ENCODE assay signal across 12 mouse cellular contexts in the genomic region with DNA sequence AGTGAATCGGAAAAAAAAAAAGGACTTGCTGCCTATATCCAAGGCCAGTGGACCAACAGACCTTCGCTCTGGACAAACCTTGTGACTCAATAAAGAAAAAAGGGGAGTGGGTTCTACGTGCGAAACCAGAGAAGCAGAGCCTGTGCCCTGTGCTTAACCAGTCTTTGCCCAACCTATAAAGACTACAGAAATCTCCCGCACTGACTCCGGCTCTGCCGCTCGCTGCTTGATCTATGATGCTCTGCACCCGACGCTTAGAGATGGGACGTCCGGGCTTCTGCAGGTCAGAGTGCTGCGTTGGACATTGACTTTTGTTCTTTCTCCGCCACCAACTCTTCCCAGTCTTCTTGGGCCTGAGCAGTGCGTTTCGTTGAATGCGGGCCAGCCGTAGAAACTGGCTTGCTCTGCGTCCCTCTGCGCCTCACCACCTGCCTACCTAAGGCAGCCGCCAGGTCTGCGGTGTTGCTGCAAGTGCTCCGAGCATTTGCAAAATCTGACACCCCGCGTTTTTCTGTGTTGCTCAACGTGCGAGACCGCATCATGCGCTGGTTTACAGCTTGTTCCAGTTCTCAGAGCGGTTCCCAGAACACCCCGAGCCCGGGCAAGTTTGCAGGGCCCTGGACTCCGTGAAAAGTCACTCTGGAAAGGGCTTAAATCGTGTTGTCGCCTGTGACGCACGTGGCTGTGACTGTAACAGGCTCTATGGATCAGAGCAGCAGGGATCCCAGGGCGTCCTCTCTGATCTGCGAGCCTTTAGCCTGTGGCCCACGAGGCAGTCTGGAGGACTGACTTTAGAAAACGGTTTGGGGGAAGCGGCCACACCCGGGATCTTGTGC. TPM values are rescaled to one million over a fixed set of nuclear protein-coding genes. Genes with fewer than 3 reads are reported as not detected.
DNase-seq lines count a peak whose midpoint lies in the region; ATAC-seq and TF ChIP-seq lines count a peak whose summit lies in the region.
"Had no signal": no experiment of that assay in that cellular context is flagged by ENCODE, and none has a peak within 500 bp of the region (broad histone marks: within the 10 kb centered on the region; RNA-seq: fewer than 3 reads in every experiment).

No protein-coding gene starts in this region.

- no peak for TF ChIP-seq EP300 in liver, postnatal 0 days (IDR thresholded peaks at IDR 0.05; ENCODE audit: low read depth)

- 0 out of 2 replicates have a peak, but pooled peaks cover 3% of the 10 kb centered on the region for H3K9me3 ChIP-seq in hindbrain, embryonic 12.5 days (replicated peaks)
- no peaks in the 10 kb centered on the region; the same call in 1 of the 2 replicates for H3K9me3 ChIP-seq in hindbrain, embryonic 16.5 days (ENCODE audit: control insufficient read depth, low read length)
- no peaks in the 10 kb centered on the region for H3K9me3 ChIP-seq in E14TG2a.4 (ENCODE audit: low read length)
- no peaks in the 10 kb centered on the region for H3K9me3 ChIP-seq in limb, embryonic 10.5 days (replicated peaks)
- H3K9me3 ChIP-seq in liver, postnatal 0 days (ENCODE audit: low read length): no peaks in the 10 kb centered on the region

- H3K4me1 ChIP-seq in hindbrain, embryonic 12.5 days: peaks cover 27% of the 10 kb centered on the region
- peaks cover 9% of the 10 kb centered on the region for H3K4me1 ChIP-seq in hindbrain, embryonic 16.5 days (ENCODE audit: control insufficient read depth, insufficient read depth, low read depth, low read length)
- peaks cover 50% of the 10 kb centered on the region for H3K4me1 ChIP-seq in E14TG2a.4 (replicated peaks; ENCODE audit: low read depth, low read length)
- peaks cover 56% of the 10 kb centered on the region for H3K4me1 ChIP-seq in limb, embryonic 10.5 days
- H3K4me1 ChIP-seq in liver, postnatal 0 days (ENCODE audit: insufficient read depth): peaks cover 18% of the 10 kb centered on the region; the same call in 1 of the 2 replicates

- peaks cover 94% of the 10 kb centered on the region for H3K27me3 ChIP-seq in hindbrain, embryonic 12.5 days
- H3K27me3 ChIP-seq in hindbrain, embryonic 16.5 days (replicated peaks; ENCODE audit: control insufficient read depth, insufficient read depth, low read length): peaks cover 63% of the 10 kb centered on the region
- peaks cover 88% of the 10 kb centered on the region for H3K27me3 ChIP-seq in E14TG2a.4 (ENCODE audit: insufficient read depth, low read length)
- peaks cover 100% of the 10 kb centered on the region for H3K27me3 ChIP-seq in limb, embryonic 10.5 days (ENCODE audit: low read depth, poor library complexity, severe bottlenecking)
- H3K27me3 ChIP-seq in liver, postnatal 0 days (ENCODE audit: insufficient read depth, low read length): peaks cover 77% of the 10 kb centered on the region

- TF ChIP-seq CTCF in E14TG2a.4 (conservative IDR thresholded peaks at IDR 0.05; ENCODE audit: low read length): no peak
- TF ChIP-seq CTCF in liver, postnatal 0 days (IDR thresholded peaks at IDR 0.05; ENCODE audit: low read depth): no peak

- WGBS in hindbrain, embryonic 12.5 days: 2% methylated on average over 43 of the region's 43 CpGs
- WGBS in hindbrain, embryonic 16.5 days: 3% methylated on average over 43 of the region's 43 CpGs
- WGBS in limb, embryonic 10.5 days: 1% methylated on average over 43 of the region's 43 CpGs
- 4% methylated on average over 43 of the region's 43 CpGs for WGBS in liver, postnatal 0 days (ENCODE audit: insufficient replicate concordance)

- H3K9ac ChIP-seq in hindbrain, embryonic 12.5 days: peak overlapping the region; percentile 5; the same call in 1 of the 2 replicates
- H3K9ac ChIP-seq in hindbrain, embryonic 16.5 days (ENCODE audit: low read depth, low read length): no peak overlapping the region
- H3K9ac ChIP-seq in liver, postnatal 0 days (replicated peaks): no peak overlapping the region
- H3K9ac ChIP-seq: liver, embryonic 14.5 days had no signal

- H3K36me3 ChIP-seq in hindbrain, embryonic 12.5 days: no peaks in the 10 kb centered on the region
- no peaks in the 10 kb centered on the region for H3K36me3 ChIP-seq in hindbrain, embryonic 16.5 days (ENCODE audit: control insufficient read depth, insufficient read depth, low read length)
- no peaks in the 10 kb centered on the region for H3K36me3 ChIP-seq in E14TG2a.4 (ENCODE audit: insufficient read depth, low read length)
- no peaks in the 10 kb centered on the region for H3K36me3 ChIP-seq in limb, embryonic 10.5 days
- no peaks in the 10 kb centered on the region for H3K36me3 ChIP-seq in liver, postnatal 0 days (replicated peaks; ENCODE audit: insufficient read depth, low read length)
- H3K36me3 ChIP-seq: G1E had no signal

- ATAC-seq in hindbrain, embryonic 12.5 days (ENCODE audit: low FRiP score): no peak
- no peak for ATAC-seq in hindbrain, embryonic 16.5 days
- ATAC-seq in liver, postnatal 0 days: no peak

- peak; percentile 50 for DNase-seq in ZHBTc4 (ENCODE audit: low read depth, low spot score)
- peak; percentile 74 for DNase-seq in limb, embryonic 10.5 days (ENCODE audit: low spot score)
- no peak for DNase-seq in spleen, postnatal 14 days (ENCODE audit: low spot score in 2 of 2)
- no peak for DNase-seq in liver, postnatal 0 days
- DNase-seq: adrenal gland, postnatal 10 days; gastrocnemius, postnatal 14 days; kidney, adult 9 months had no signal

- 0 out of 2 replicates have a peak overlapping the region, but pooled peaks have one; percentile 18 for H3K27ac ChIP-seq in hindbrain, embryonic 12.5 days
- no peak overlapping the region for H3K27ac ChIP-seq in hindbrain, embryonic 16.5 days (ENCODE audit: low read depth, low read length)
- peak overlapping the region; percentile 42; the same call in 1 of the 2 replicates for H3K27ac ChIP-seq in limb, embryonic 10.5 days
- H3K27ac ChIP-seq in liver, postnatal 0 days (ENCODE audit: low read depth): no peak overlapping the region
- H3K27ac ChIP-seq: liver, embryonic 14.5 days had no signal

- peak overlapping the region; percentile 21 for H3K4me3 ChIP-seq in hindbrain, embryonic 12.5 days
- H3K4me3 ChIP-seq in hindbrain, embryonic 16.5 days (ENCODE audit: low read length): no peak overlapping the region
- peak overlapping the region; percentile 30; the same call in 1 of the 2 replicates for H3K4me3 ChIP-seq in E14TG2a.4 (replicated peaks; ENCODE audit: low read length)
- peak overlapping the region; percentile 17; the same call in 1 of the 2 replicates for H3K4me3 ChIP-seq in limb, embryonic 10.5 days
- H3K4me3 ChIP-seq in liver, postnatal 0 days (ENCODE audit: low read depth, low read length): no peak overlapping the region

- H3K4me2 ChIP-seq in hindbrain, embryonic 12.5 days (replicated peaks): peak overlapping the region; percentile 30
- no peak overlapping the region for H3K4me2 ChIP-seq in hindbrain, embryonic 16.5 days (ENCODE audit: low read length)
- no peak overlapping the region for H3K4me2 ChIP-seq in liver, postnatal 0 days (ENCODE audit: low read depth, low read length)

RNA-seq across cellular contexts. Expression of a gene that starts 3.8 kb away (rescaled TPM):
- 12.5 and 15.3 TPM in 2 replicates for polyA plus RNA-seq in hindbrain, embryonic 12.5 days (2016; fragmentation: Nextera tagmentation; extraction: Ambion mirVana)
- 0.36 and 0.51 TPM in 2 replicates for polyA plus RNA-seq in hindbrain, embryonic 16.5 days (2015; fragmentation: Nextera tagmentation; extraction: Ambion mirVana)
- 0.87 and 2.7 TPM in 2 replicates for polyA plus RNA-seq in limb, embryonic 10.5 days (2016; fragmentation: Nextera tagmentation; extraction: Ambion mirVana)
- polyA plus RNA-seq in liver, postnatal 0 days (2015; fragmentation: Nextera tagmentation; extraction: Ambion mirVana): not detected in 2 replicates
- polyA plus RNA-seq: G1E had no signal

Comparison
In these comparisons a context has a peak if more than half of its experiments do, and no peak if none do; other contexts are left out.
1. H3K27ac ChIP-seq: peak in hindbrain, embryonic 12.5 days (single experiment) and limb, embryonic 10.5 days (single experiment); none in hindbrain, embryonic 16.5 days (single experiment) and liver, postnatal 0 days (single experiment).
2. H3K4me3 ChIP-seq: peak in hindbrain, embryonic 12.5 days (single experiment), E14TG2a.4 (single experiment) and limb, embryonic 10.5 days (single experiment); none in hindbrain, embryonic 16.5 days (single experiment) and liver, postnatal 0 days (single experiment).
3. DNase-seq: peak in ZHBTc4 (single experiment) and limb, embryonic 10.5 days (single experiment); none in spleen, postnatal 14 days (0 of 2) and liver, postnatal 0 days (single experiment).